Mouse (Mus musculus) liver, postnatal 0 days (tissue): ENCODE measurements around the gene Ifi47.

ENCODE experiments used
- CTCF ChIP-seq: sonication (generic); IDR thresholded peaks from 2 replicates; pipeline ENCODE4 v1.5.1; 2016; ENCODE audit warnings: antibody characterized with exemption, low read depth
- EP300 ChIP-seq: IDR thresholded peaks from 2 replicates; pipeline ENCODE4 v1.6.1; 2016; ENCODE audit warnings: antibody characterized with exemption, low read depth, mild to moderate bottlenecking

GRCm38 (mm10) chr11:49100409-49100808, 24.0 kb downstream of the Ifi47 start:
- TF ChIP-seq CTCF (no peak), EP300 (no peak)
